In the genomic region with DNA sequence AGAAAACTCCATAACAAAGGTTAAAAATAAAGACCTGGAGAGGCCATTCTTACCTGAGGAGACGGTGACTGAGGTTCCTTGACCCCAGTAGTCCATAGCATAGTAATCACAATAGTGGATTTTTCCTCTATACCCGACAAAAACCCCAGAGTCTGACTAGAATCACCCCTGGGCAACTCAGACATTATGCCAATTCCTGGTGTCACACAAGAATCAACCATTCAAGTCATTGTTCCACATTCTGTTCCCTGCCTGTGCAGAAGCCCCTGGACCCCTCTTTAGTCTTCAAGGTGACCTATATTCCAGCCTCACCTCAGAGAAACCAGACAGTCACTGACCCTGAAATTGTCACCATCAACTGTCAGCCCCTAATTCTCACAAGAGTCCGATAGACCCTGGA, we compare ENCODE assay signal across 18 mouse cellular contexts.
"Had no signal": no experiment of that assay in that cellular context is flagged by ENCODE, and none has a peak within 500 bp of the region (broad histone marks: within the 10 kb centered on the region; RNA-seq: fewer than 3 reads in every experiment).

No protein-coding gene starts in this region.

- H3K4me1 ChIP-seq: intestine, embryonic 15.5 days; lung, embryonic 15.5 days; stomach, embryonic 15.5 days had no signal

- H3K9ac ChIP-seq: intestine, embryonic 15.5 days; liver, embryonic 14.5 days; lung, embryonic 15.5 days; stomach, embryonic 15.5 days had no signal

- H3K4me3 ChIP-seq: intestine, embryonic 15.5 days; lung, embryonic 15.5 days; stomach, embryonic 15.5 days had no signal

- H3K27me3 ChIP-seq: intestine, embryonic 15.5 days; lung, embryonic 15.5 days; stomach, embryonic 15.5 days had no signal

- H3K9me3 ChIP-seq: intestine, embryonic 15.5 days; lung, embryonic 15.5 days; stomach, embryonic 15.5 days had no signal

- ATAC-seq: intestine, embryonic 15.5 days had no signal

- H3K27ac ChIP-seq: intestine, embryonic 15.5 days; liver, embryonic 14.5 days; lung, embryonic 15.5 days; stomach, embryonic 15.5 days had no signal

- H3K36me3 ChIP-seq: intestine, embryonic 15.5 days; lung, embryonic 15.5 days; stomach, embryonic 15.5 days had no signal

- DNase-seq: kidney, adult 18-20 months; kidney, adult 9 months; kidney, postnatal 14 days; kidney, postnatal 4 days; layer of hippocampus, adult 9-11 months; lung, adult 18-20 months; lung, postnatal 14 days; lung, postnatal 4 days; midbrain, embryonic 14.5 days; right cerebral cortex, adult 18-20 months; right cerebral cortex, postnatal 14 days; right cerebral cortex, postnatal 4 days; thymus, postnatal 25 days had no signal

- H3K4me2 ChIP-seq: intestine, embryonic 15.5 days; lung, embryonic 15.5 days; midbrain, embryonic 11.5 days; stomach, embryonic 15.5 days had no signal
